Mouse (Mus musculus): ENCODE measurements at regions not wholly inside any gene's neighbourhood (a gene's known extent, or its start where the extent isn't known, plus 50 kb on each side); places are given as distances from the start of the nearest gene placed in this dataset.

DNA sequence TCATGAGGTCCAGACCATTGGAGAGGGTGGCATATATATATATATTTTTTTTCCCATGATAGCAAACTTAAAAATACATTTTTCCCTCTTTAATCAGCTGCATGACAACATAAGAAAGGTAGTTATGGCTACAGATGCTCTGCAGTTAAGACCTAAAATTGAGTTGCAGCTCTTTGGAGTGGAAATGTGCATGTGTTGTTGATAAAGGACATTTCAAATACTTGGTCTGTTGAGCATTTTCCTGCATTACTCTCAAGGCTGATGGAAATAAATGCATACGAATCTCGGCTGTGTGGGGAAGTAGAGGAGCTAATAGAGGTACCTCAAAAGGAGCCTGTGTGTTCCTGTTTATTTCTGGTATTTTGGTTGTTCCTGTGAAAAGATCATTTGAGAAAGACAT, 259.5 kb downstream of the Sim1 start:
- TF ChIP-seq ZNF384 (IDR thresholded peaks at IDR 0.05; ENCODE audit: low read depth, low read length) (no peak), CHD2 (IDR thresholded peaks at IDR 0.05; ENCODE audit: low read depth, low read length) (no peak), MAFK (IDR thresholded peaks at IDR 0.05; ENCODE audit: insufficient read depth, low read depth, low read length) (no peak), ZC3H11A (IDR thresholded peaks at IDR 0.05; ENCODE audit: borderline replicate concordance, low read depth, low read length) (no peak), HCFC1 (IDR thresholded peaks at IDR 0.05; ENCODE audit: borderline replicate concordance, insufficient read depth, low read length) (no peak)
